Mouse (Mus musculus) T-helper 1 cell (primary cell): ENCODE results near the gene Ror1.

ENCODE experiments used
- in situ Hi-C: fragments of 300-600 bp; cut with MboI, MseI; formaldehyde crosslinking; loops from one replicate; pipeline ENCODE4 v1.15.1; 2025; ENCODE audit warnings: high pct_unique_total_duplicates

Ror1 gene

DNA sequence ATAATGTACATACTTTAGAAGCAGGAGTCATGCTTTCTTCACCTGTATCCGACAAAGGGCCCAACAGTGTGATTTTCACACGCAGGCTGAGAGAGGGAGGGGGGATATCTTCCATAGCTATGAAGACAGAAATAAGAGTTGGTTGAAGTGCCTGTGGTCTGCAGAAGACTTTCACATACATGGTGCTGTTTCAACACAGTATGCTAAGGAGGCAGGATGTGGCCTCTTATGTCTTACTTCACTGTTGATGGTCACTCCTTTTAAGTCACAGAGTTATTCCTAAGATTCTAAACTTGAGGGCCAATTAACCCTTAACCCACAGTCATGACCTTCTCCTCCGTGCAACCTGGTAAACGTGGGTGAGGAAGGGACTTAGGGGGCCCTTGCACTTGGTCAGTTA is 286.2 kb downstream of the Ror1 start:
- in situ Hi-C loops = loop anchor here (10.0 kb wide), 1 partner anchor 577 kb away; no protein-coding TSS in a partner anchor

DNA sequence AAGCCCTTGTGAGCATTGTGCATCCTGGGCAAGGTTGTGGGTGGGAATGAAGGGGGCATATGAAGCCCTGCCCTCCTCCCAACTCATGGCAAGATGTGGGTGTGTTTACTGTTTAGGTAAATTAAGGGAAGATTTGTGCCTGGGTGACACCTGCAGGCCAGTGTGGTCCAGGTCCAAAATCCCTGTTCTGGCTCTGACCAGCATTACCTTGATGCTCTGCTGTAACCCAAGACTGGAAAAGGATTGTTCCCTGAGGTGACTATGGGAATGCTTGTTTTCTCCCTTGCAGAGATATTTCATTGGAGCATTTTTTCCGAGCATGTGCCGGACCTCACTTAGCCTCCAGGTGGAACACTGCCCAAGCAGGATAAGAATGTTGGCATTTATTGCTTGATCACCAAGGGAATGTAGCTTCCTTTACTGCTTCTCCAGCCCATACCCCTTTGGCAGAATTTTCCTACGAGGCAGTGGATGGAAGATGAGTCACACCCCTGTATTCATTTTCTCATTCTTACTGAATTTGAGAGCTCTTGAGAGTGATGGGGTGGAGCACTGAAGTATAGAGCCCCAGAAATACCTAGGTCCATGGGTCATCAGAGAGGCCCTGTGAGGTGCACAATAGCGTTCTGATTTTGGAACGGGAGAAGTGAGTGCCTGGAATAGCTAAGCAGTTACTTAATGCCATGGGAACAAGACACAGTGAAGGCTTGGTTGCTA is 290.8 kb downstream of the Ror1 start:
- in situ Hi-C loops = loop anchor here (10.0 kb wide), 1 partner anchor 582 kb away; no protein-coding TSS in a partner anchor

DNA sequence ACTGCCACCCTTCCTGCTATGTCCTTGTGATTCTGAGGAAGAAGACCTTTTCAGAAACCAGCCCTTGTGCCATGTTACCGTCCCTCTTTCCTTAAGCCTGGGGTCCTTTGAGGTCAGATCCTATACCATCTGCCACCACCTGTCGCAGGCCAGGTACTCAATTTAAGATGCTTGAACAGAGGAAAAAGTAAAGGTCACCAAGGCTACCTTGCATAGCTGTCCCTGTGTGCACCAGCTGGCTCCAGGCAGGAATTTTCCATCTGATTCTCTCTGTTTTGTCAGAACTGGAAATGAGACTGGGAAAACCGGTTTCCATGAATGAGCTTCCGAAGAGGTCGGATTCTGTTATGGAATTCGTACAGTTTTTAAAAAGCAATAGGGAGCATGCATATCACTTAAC is 294.8 kb downstream of the Ror1 start:
- in situ Hi-C loops = no loop called here

- in situ Hi-C loops = no loop called here
These were observed 295.4 kb downstream of the Ror1 start for GRCm38 (mm10) chr4:100391021-100391420.

- in situ Hi-C loops = no loop called here
These were observed 297.9 kb downstream of the Ror1 start for GRCm38 (mm10) chr4:100393374-100394061.

DNA sequence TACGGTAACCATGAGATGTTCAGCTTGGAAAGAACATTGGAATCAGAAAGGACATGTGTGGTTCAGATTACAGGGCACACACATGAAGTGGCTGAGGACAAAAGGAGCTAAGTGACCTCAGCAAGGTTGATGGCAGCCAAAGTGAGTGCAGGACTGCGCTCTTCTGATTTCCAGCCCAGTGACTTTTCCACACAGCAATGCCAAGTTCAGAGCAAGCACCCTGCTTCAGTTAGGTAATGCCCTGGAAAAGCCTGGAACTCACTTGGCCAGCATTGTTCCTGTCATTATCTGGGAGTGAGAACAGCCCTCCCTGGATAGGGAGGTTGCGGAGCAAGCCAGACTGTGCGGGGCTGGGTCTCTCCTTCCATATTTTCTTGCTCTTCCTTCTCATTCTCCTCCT is 299.8 kb downstream of the Ror1 start:
- in situ Hi-C loops = no loop called here

DNA sequence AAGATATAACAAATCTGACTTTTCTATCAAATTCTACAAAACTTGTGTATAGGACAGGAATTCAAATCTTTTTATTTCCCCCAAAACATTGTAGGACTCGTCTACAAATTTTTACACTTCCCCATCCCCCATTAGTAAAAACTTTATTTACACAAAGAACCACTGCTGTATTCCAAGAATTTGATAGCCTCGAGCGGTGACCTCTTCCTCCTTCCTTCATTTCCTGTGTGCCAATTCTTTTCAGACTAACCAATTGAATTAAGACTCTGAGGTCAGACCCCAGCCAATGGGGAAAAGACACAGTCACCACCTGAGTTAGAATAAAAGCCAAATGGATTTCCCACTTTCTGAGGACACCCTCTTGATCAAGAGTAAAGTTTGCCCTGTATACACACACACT is 302.5 kb downstream of the Ror1 start:
- in situ Hi-C loops = no loop called here

GRCm38 (mm10) chr4:100401078-100401477 is 305.5 kb downstream of the Ror1 start:
- in situ Hi-C loops = no loop called here

GRCm38 (mm10) chr4:100401581-100402470 is 306.2 kb downstream of the Ror1 start:
- in situ Hi-C loops = no loop called here

- in situ Hi-C loops = loop anchor here (5.0 kb wide), 1 partner anchor 460 kb away; no protein-coding TSS in a partner anchor
These were observed 311.8 kb downstream of the Ror1 start for GRCm38 (mm10) chr4:100407261-100407874.

DNA sequence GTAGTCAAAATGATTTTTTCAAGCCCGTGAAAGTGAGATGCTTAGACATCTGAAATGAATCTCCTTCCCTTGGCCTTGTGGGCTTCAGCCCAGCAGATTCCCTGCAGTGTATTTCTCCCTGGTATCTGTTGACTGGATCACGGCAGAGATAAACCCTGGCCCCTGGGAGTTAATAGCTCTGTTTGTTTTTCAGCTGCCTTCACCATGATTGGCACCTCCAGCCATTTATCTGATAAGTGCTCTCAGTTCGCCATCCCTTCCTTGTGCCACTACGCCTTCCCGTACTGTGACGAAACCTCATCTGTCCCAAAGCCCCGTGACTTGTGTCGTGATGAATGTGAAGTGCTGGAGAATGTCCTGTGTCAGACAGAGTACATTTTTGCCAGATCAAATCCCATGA is 313.9 kb downstream of the Ror1 start:
- in situ Hi-C loops = loop anchor here (5.0 kb wide), 1 partner anchor 462 kb away; no protein-coding TSS in a partner anchor

GRCm38 (mm10) chr4:100411841-100412539 is 316.4 kb downstream of the Ror1 start:
- in situ Hi-C loops = no loop called here

GRCm38 (mm10) chr4:100422756-100423155 is 327.2 kb downstream of the Ror1 start:
- in situ Hi-C loops = no loop called here

- in situ Hi-C loops = no loop called here
These were observed 330.5 kb downstream of the Ror1 start for GRCm38 (mm10) chr4:100426101-100426500.

DNA sequence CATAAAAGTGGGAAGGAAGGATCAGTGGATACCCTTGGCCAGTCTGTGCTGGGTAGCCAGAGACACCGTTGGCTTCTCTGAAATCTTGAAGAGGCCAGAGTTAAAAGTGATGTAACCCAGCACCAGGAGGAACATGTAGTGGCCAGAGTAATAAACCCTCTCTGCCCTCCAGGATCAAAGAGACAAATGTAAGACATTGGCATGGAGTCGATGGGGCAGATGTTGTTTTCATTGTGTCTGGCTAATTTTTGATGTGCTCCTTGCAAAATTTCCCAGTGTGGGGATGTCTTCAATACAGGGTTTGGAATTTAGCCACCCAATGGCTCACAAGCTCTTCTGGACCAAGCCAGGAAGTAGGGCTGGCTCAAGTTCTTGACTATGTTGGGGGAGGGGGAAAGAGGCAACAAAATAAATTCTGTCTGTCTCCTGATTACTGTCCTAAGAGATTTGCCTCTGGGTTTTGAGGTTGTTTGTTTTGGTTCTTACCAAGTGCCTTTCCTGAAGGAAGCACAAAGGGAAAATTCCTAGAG is 333.8 kb downstream of the Ror1 start:
- in situ Hi-C loops = no loop called here

DNA sequence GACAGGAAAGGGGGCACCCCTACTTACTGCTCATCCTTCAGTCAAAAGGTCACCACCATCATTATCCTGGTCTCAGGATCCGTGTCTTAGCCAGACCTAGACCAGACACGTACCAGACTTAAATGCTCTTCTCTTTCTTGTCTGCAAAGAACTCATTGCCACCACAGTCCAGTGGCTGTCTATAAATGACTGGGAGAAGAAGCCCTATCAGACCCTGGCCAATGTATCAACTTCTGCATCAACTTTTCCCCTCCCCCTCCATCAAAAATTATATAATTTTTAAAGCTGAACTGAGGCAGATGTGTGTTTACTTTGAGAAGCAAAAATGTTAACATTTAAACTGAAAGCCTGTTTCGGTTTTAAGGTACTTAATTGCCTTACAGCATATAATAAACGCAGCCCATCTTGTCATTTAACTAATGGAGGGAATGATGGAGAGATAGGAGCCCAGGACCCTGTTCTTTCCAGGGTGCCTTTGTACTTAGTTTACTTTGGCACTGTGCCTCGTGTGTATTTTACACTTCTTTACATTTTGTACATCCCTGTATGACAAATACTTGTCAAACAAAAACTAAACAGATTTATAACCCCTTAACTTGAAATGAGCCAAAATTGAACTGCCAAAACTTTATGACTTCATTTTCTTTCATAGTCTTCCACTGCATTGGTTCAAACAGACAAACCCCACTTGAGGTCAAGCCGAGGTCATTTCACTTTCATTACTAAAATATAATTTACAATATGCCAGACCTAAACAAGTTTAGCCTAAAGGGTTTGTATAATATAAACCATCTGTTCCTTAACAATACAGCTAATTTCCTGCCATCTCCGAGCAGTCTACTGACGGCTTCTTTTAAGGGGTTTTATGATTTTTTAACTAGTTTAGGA is 339.9 kb downstream of the Ror1 start:
- in situ Hi-C loops = no loop called here

DNA sequence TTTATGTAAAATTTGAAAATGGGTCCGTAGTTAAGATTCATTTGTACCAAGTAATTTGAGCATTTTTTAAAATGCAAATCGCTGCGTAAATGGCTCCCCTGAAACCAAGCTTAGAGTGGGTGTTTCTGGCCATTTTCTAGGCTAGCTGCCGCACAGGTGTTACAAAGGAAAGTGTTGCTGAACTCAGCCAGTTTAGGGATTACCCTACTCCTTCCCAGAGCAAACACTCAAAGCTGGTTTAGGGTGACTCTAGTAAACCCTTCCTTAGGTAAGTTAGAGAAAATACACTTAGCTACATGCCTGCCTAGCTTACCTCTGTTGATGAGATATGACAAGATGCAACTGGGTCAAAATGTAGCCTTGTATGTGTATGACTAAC is 340.6 kb downstream of the Ror1 start:
- in situ Hi-C loops = no loop called here

DNA sequence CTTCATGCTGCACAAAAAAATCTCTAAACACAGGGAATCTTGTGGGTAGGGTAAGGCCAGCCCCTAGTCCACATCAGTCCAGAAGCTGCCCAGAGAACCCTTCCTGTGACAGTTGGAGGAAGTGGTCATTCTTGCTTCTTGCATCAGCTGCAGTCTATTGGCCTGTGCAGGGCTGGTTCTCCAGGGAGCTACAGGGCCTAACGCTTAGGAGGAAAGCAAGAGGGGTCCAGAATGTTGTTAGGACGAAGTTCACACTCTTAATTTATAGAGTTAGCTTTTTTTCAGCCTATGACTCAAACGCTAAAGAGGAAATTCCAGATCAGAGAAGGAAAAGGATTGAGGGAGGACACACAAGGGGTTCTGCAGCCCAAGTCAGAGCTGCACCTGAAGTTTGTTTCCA is 351.3 kb downstream of the Ror1 start:
- in situ Hi-C loops = no loop called here

DNA sequence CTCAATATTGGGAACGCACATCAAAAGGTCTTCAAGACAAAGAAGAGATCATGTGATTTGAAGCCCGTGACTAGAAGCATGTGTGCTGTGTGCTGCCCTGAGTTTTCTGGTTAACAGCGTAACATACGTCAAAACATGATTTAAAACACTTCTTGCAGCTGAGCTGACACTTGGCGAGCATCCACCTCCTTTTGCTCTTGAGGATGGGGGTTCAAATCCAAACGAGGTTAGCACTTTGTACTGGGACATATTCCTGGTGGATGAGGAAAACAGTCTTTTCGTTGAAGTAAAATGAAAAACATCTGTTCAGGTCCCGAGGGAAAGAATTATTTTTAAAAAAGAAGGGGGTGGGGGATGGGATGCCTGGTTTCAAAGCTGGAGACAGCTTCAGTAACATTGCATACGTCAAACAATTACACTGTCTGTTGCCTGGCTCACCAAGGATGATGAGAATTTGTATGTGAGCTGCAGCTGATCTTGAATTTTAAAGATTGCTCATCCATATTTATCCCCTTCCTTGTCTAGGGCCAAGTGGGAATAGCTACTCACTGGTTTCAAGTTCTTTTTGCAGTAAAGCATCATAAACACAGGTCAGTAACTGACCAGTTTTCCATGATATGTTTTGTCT is 367.0 kb downstream of the Ror1 start:
- in situ Hi-C loops = no loop called here
